Mouse (Mus musculus) lung, postnatal 0 days (tissue): ENCODE measurements around the gene Cnbd2.
A peak's percentile ranks its signal among the peaks of the same experiment; 100 is the strongest.

Experiments
- CTCF ChIP-seq: IDR thresholded peaks from 2 replicates; pipeline ENCODE4 v1.5.1; 2016; ENCODE audit warnings: antibody characterized with exemption, mild to moderate bottlenecking
- EP300 ChIP-seq: IDR thresholded peaks from 2 replicates; pipeline ENCODE4 v1.6.1; 2016; ENCODE audit warnings: antibody characterized with exemption, mild to moderate bottlenecking, control low read depth

GRCm38 (mm10) chr2:156352413-156353165, 40.5 kb downstream of the Cnbd2 start:
- peak; percentile 59 for TF ChIP-seq CTCF
- no peak for TF ChIP-seq EP300
